Mouse (Mus musculus) testis, adult 10 weeks (tissue): ENCODE results near the gene Arl14ep. TPM values are rescaled to one million over a fixed set of nuclear protein-coding genes. Genes with fewer than 3 reads are reported as not detected.

ENCODE experiments used
- polyA plus RNA-seq: library from polyadenylated mRNA; stranded (reverse); fragments of 350-450 nt; fragmentation: Illumina TruSeq; extraction: RNeasy Lipid Tissue Mini Kit (QIAGEN cat#74804); gene quantifications from one replicate; pipeline ENCODE4 v1.2.3, GENCODE M21; 2014; ENCODE audit warnings: low read depth, low replicate concordance

Gene Arl14ep
- polyA plus RNA-seq = 81.7 TPM

DNA sequence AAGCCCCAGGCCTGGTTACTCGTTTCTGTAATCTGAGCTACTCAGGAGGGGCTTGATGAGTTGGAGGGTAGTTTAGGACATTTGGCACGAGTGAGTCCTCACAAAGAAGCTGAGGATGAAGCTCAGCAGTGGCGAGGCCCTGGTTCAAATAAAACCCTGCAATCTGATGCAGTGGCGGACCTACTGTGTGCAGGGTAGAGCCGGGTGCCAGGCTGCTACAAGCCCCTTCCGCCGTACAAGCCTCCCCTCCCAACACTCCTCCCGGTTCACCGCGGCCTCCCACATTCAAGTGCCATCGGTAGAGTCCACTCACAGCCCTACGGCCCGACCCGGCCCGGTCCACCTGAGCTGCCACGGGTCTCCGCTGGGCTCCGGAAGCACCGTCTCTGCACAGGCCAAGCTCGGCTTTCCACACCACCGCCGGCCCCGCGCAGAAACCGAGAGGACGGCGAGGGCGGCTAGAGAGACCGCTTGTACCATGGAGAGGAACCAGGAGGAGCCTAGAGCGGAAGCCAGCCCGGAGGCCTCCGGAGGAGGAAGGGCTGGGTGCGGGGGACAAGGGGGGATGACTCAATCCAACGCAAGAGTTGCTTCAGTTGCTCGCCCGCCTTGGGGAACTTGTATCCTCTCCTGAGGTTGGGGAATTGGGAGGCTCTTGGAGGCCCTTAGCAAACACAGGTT, at the start of gene Arl14ep:
Gene Arl14ep (minus strand): TSS at position 466 of the 681 bp plus-strand sequence.

Other genes with a start within 250 kb of the Arl14ep start
- not detected for gene Fshb, start 85.2 kb upstream of the Arl14ep start, polyA plus RNA-seq